In genomic region chr4:155058325-155058724, GRCm38 (mm10) we compare ENCODE assay signal across 27 mouse cellular contexts. TPM values are rescaled to one million over a fixed set of nuclear protein-coding genes. Genes with fewer than 3 reads are reported as not detected.
DNase-seq lines count a peak whose midpoint lies in the region; ATAC-seq and TF ChIP-seq lines count a peak whose summit lies in the region.
"Had no signal": no experiment of that assay in that cellular context is flagged by ENCODE, and none has a peak within 500 bp of the region (broad histone marks: within the 10 kb centered on the region; RNA-seq: fewer than 3 reads in every experiment).

No protein-coding gene starts in this region.

- WGBS in forebrain, embryonic 10.5 days, result 38% methylated on average over 10 of the region's 10 CpGs
- WGBS in forebrain, postnatal 0 days, result 44% methylated on average over 10 of the region's 10 CpGs
- WGBS in lung, postnatal 0 days, result 33% methylated on average over 10 of the region's 10 CpGs
- WGBS in embryonic facial prominence, embryonic 15.5 days, result 23% methylated on average over 10 of the region's 10 CpGs
- WGBS in stomach, postnatal 0 days, result 28% methylated on average over 10 of the region's 10 CpGs

- no peak for TF ChIP-seq EP300 in lung, postnatal 0 days (IDR thresholded peaks at IDR 0.05)
- no peak for TF ChIP-seq EP300 in stomach, postnatal 0 days (optimal IDR thresholded peaks at IDR 0.05)

- no peaks in the 10 kb centered on the region for H3K36me3 ChIP-seq in forebrain, embryonic 10.5 days (replicated peaks)
- H3K36me3 ChIP-seq in forebrain, postnatal 0 days (ENCODE audit: insufficient read depth), result no peaks in the 10 kb centered on the region
- H3K36me3 ChIP-seq in lung, postnatal 0 days (ENCODE audit: insufficient read depth, low read length), result no peaks in the 10 kb centered on the region
- no peaks in the 10 kb centered on the region for H3K36me3 ChIP-seq in embryonic facial prominence, embryonic 15.5 days
- H3K36me3 ChIP-seq in stomach, postnatal 0 days (ENCODE audit: control insufficient read depth, insufficient read depth, low read length), result no peaks in the 10 kb centered on the region
- H3K36me3 ChIP-seq: forebrain, embryonic 12.5 days; heart, embryonic 15.5 days; kidney, embryonic 15.5 days had no signal

- no peak for ATAC-seq in forebrain, postnatal 0 days
- ATAC-seq in lung, postnatal 0 days, result peak; percentile 29; the same call in 1 of the 2 replicates
- no peak for ATAC-seq in embryonic facial prominence, embryonic 15.5 days (ENCODE audit: insufficient number of reproducible peaks, low FRiP score, low TSS enrichment, low read depth)
- peak; percentile 39; the same call in 1 of the 2 replicates for ATAC-seq in stomach, postnatal 0 days (ENCODE audit: low FRiP score, low TSS enrichment)
- ATAC-seq: hindbrain, embryonic 16.5 days; midbrain, embryonic 16.5 days had no signal

- H3K9ac ChIP-seq in forebrain, postnatal 0 days, result no peak overlapping the region
- no peak overlapping the region for H3K9ac ChIP-seq in lung, postnatal 0 days (replicated peaks; ENCODE audit: low read depth)
- no peak overlapping the region for H3K9ac ChIP-seq in embryonic facial prominence, embryonic 15.5 days
- no peak overlapping the region for H3K9ac ChIP-seq in stomach, postnatal 0 days (ENCODE audit: low read length)
- H3K9ac ChIP-seq: forebrain, embryonic 12.5 days; heart, embryonic 15.5 days; kidney, embryonic 15.5 days had no signal

- H3K4me3 ChIP-seq in forebrain, embryonic 10.5 days, result no peak overlapping the region
- no peak overlapping the region for H3K4me3 ChIP-seq in forebrain, postnatal 0 days (ENCODE audit: low read depth, low read length)
- H3K4me3 ChIP-seq in lung, postnatal 0 days (ENCODE audit: low read depth, low read length), result no peak overlapping the region
- no peak overlapping the region for H3K4me3 ChIP-seq in embryonic facial prominence, embryonic 15.5 days (replicated peaks)
- no peak overlapping the region for H3K4me3 ChIP-seq in stomach, postnatal 0 days (ENCODE audit: low read depth, low read length)
- H3K4me3 ChIP-seq: forebrain, embryonic 12.5 days; heart, adult 2 months; heart, embryonic 15.5 days; kidney, embryonic 15.5 days; myocyte had no signal

- H3K27me3 ChIP-seq in forebrain, embryonic 10.5 days (ENCODE audit: poor library complexity, severe bottlenecking), result peaks cover 26% of the 10 kb centered on the region; the same call in 1 of the 2 replicates
- H3K27me3 ChIP-seq in forebrain, postnatal 0 days (ENCODE audit: insufficient read depth, low read length), result no peaks in the 10 kb centered on the region
- no peaks in the 10 kb centered on the region for H3K27me3 ChIP-seq in lung, postnatal 0 days (replicated peaks; ENCODE audit: insufficient read depth, low read length)
- no peaks in the 10 kb centered on the region for H3K27me3 ChIP-seq in embryonic facial prominence, embryonic 15.5 days
- no peaks in the 10 kb centered on the region for H3K27me3 ChIP-seq in stomach, postnatal 0 days (ENCODE audit: control insufficient read depth, insufficient read depth, low read length)
- H3K27me3 ChIP-seq: kidney, embryonic 15.5 days had no signal

- TF ChIP-seq CTCF in forebrain, postnatal 0 days (IDR thresholded peaks at IDR 0.05; ENCODE audit: low read depth), result no peak
- no peak for TF ChIP-seq CTCF in lung, postnatal 0 days (IDR thresholded peaks at IDR 0.05)
- TF ChIP-seq CTCF in stomach, postnatal 0 days (IDR thresholded peaks at IDR 0.05; ENCODE audit: low read depth), result no peak

- H3K4me1 ChIP-seq in forebrain, embryonic 10.5 days, result peaks cover 52% of the 10 kb centered on the region
- no peaks in the 10 kb centered on the region for H3K4me1 ChIP-seq in forebrain, postnatal 0 days (ENCODE audit: insufficient read depth)
- no peaks in the 10 kb centered on the region; the same call in 1 of the 2 replicates for H3K4me1 ChIP-seq in lung, postnatal 0 days (ENCODE audit: insufficient read depth, low read depth, low read length)
- H3K4me1 ChIP-seq in embryonic facial prominence, embryonic 15.5 days, result peaks cover 43% of the 10 kb centered on the region
- no peaks in the 10 kb centered on the region; the same call in 1 of the 2 replicates for H3K4me1 ChIP-seq in stomach, postnatal 0 days (replicated peaks; ENCODE audit: control insufficient read depth, insufficient read depth)
- H3K4me1 ChIP-seq: heart, embryonic 15.5 days had no signal

- H3K4me2 ChIP-seq in forebrain, postnatal 0 days (ENCODE audit: low read depth), result no peak overlapping the region
- H3K4me2 ChIP-seq in lung, postnatal 0 days (replicated peaks; ENCODE audit: low read depth, low read length), result no peak overlapping the region
- no peak overlapping the region for H3K4me2 ChIP-seq in embryonic facial prominence, embryonic 15.5 days (replicated peaks)
- H3K4me2 ChIP-seq in stomach, postnatal 0 days (replicated peaks; ENCODE audit: low read depth), result 0 out of 2 replicates have a peak overlapping the region, but pooled peaks have one; percentile 20
- H3K4me2 ChIP-seq: forebrain, embryonic 12.5 days; heart, embryonic 15.5 days; kidney, embryonic 15.5 days had no signal

- no peaks in the 10 kb centered on the region for H3K9me3 ChIP-seq in forebrain, embryonic 10.5 days
- H3K9me3 ChIP-seq in forebrain, postnatal 0 days (ENCODE audit: low read length), result no peaks in the 10 kb centered on the region
- no peaks in the 10 kb centered on the region for H3K9me3 ChIP-seq in lung, postnatal 0 days (ENCODE audit: low read length)
- no peaks in the 10 kb centered on the region for H3K9me3 ChIP-seq in embryonic facial prominence, embryonic 15.5 days (replicated peaks)
- H3K9me3 ChIP-seq in stomach, postnatal 0 days (ENCODE audit: control insufficient read depth, low read length), result no peaks in the 10 kb centered on the region
- H3K9me3 ChIP-seq: forebrain, embryonic 12.5 days; heart, embryonic 15.5 days; kidney, embryonic 15.5 days had no signal

- peak overlapping the region; percentile 48; the same call in 1 of the 2 replicates for H3K27ac ChIP-seq in forebrain, embryonic 10.5 days
- no peak overlapping the region for H3K27ac ChIP-seq in forebrain, postnatal 0 days (ENCODE audit: low read depth, low read length)
- no peak overlapping the region for H3K27ac ChIP-seq in lung, postnatal 0 days (ENCODE audit: low read length)
- H3K27ac ChIP-seq in embryonic facial prominence, embryonic 15.5 days (replicated peaks), result peak overlapping the region; percentile 74; the same call in 1 of the 2 replicates
- peak overlapping the region; percentile 71 for H3K27ac ChIP-seq in stomach, postnatal 0 days (replicated peaks)
- H3K27ac ChIP-seq: forebrain, embryonic 12.5 days; heart, adult 2 months; heart, embryonic 15.5 days; kidney, embryonic 15.5 days had no signal

- no peak for DNase-seq in forebrain, embryonic 10.5 days (ENCODE audit: extremely low spot score, low spot score)
- DNase-seq in forebrain, postnatal 0 days, result no peak
- no peak for DNase-seq in lung, postnatal 0 days (ENCODE audit: low spot score)
- no peak for DNase-seq in lung, postnatal 4 days
- DNase-seq in stomach, postnatal 0 days (ENCODE audit: low spot score), result peak; percentile 41
- DNase-seq in kidney, postnatal 10 days, result no peak
- no peak for DNase-seq in thymus, postnatal 0 days (ENCODE audit: low spot score)
- DNase-seq: adrenal gland, postnatal 25 days; cerebellum, adult 8-10 months; cerebellum, postnatal 36 days; embryo, embryonic 11 days; gastrocnemius, postnatal 36 days; heart, adult 2 months; heart, postnatal 36 days; kidney, adult 11 months; layer of hippocampus, adult 9-11 months; left cerebral cortex, postnatal 4 days; right cerebral cortex, postnatal 4 days; thymus, postnatal 36 days had no signal

RNA-seq across cellular contexts. Expression of gene Plch2, which starts 1.7 kb away (rescaled TPM):
- polyA plus RNA-seq in forebrain, embryonic 10.5 days (2016; fragmentation: Nextera tagmentation; extraction: Ambion mirVana), result 0.43 and 0.64 TPM in 2 replicates
- total RNA-seq in forebrain, postnatal 0 days (2014; rRNA removed), result 32.1 and 42.1 TPM in 2 replicates
- 11.7 and 17.4 TPM in 2 replicates for polyA plus RNA-seq in forebrain, postnatal 0 days (2015; fragmentation: Nextera tagmentation; extraction: Ambion mirVana)
- polyA plus RNA-seq in lung, postnatal 0 days (2015; fragmentation: Nextera tagmentation; extraction: Ambion mirVana), result 4.6 and 5.5 TPM in 2 replicates
- polyA plus RNA-seq in embryonic facial prominence, embryonic 15.5 days (2015; fragmentation: Nextera tagmentation; extraction: Ambion mirVana), result 22.4 and 24.4 TPM in 2 replicates
- 15.4 and 18.3 TPM in 2 replicates for polyA plus RNA-seq in stomach, postnatal 0 days (2015; fragmentation: Nextera tagmentation; extraction: Ambion mirVana)
- polyA plus RNA-seq in thymus, postnatal 0 days (2015; fragmentation: Nextera tagmentation; extraction: Ambion mirVana), result 0.67 and 0.74 TPM in 2 replicates
- total RNA-seq: heart, adult 2 months; heart, postnatal 36 days; liver, adult 2 months had no signal

RNA-seq across cellular contexts. Expression of gene Pex10, which starts 8.5 kb away (rescaled TPM):
- polyA plus RNA-seq in forebrain, embryonic 10.5 days (2016; fragmentation: Nextera tagmentation; extraction: Ambion mirVana), result 22.2 TPM in 2 replicates
- total RNA-seq in forebrain, postnatal 0 days (2014; rRNA removed), result 16.9 and 18.5 TPM in 2 replicates
- polyA plus RNA-seq in forebrain, postnatal 0 days (2015; fragmentation: Nextera tagmentation; extraction: Ambion mirVana), result 14.0 and 14.1 TPM in 2 replicates
- 17.5 and 19.4 TPM in 2 replicates for polyA plus RNA-seq in lung, postnatal 0 days (2015; fragmentation: Nextera tagmentation; extraction: Ambion mirVana)
- polyA plus RNA-seq in embryonic facial prominence, embryonic 15.5 days (2015; fragmentation: Nextera tagmentation; extraction: Ambion mirVana), result 21.6 and 22.1 TPM in 2 replicates
- polyA plus RNA-seq in stomach, postnatal 0 days (2015; fragmentation: Nextera tagmentation; extraction: Ambion mirVana), result 10.3 and 10.5 TPM in 2 replicates
- polyA plus RNA-seq in thymus, postnatal 0 days (2015; fragmentation: Nextera tagmentation; extraction: Ambion mirVana), result 15.9 and 16.3 TPM in 2 replicates

RNA-seq across cellular contexts. Expression of gene Rer1, which starts 27.9 kb away (rescaled TPM):
- 133 and 137 TPM in 2 replicates for polyA plus RNA-seq in forebrain, embryonic 10.5 days (2016; fragmentation: Nextera tagmentation; extraction: Ambion mirVana)
- 92.4 and 116 TPM in 2 replicates for total RNA-seq in forebrain, postnatal 0 days (2014; rRNA removed)
- 136 and 140 TPM in 2 replicates for polyA plus RNA-seq in forebrain, postnatal 0 days (2015; fragmentation: Nextera tagmentation; extraction: Ambion mirVana)
- polyA plus RNA-seq in lung, postnatal 0 days (2015; fragmentation: Nextera tagmentation; extraction: Ambion mirVana), result 156 and 157 TPM in 2 replicates
- polyA plus RNA-seq in embryonic facial prominence, embryonic 15.5 days (2015; fragmentation: Nextera tagmentation; extraction: Ambion mirVana), result 157 and 164 TPM in 2 replicates
- polyA plus RNA-seq in stomach, postnatal 0 days (2015; fragmentation: Nextera tagmentation; extraction: Ambion mirVana), result 182 and 185 TPM in 2 replicates
- 184 and 189 TPM in 2 replicates for polyA plus RNA-seq in thymus, postnatal 0 days (2015; fragmentation: Nextera tagmentation; extraction: Ambion mirVana)

RNA-seq across cellular contexts. Expression of gene Morn1, which starts 28.1 kb away (rescaled TPM):
- polyA plus RNA-seq in forebrain, embryonic 10.5 days (2016; fragmentation: Nextera tagmentation; extraction: Ambion mirVana), result 4.5 and 6.8 TPM in 2 replicates
- total RNA-seq in forebrain, postnatal 0 days (2014; rRNA removed), result 6.0 and 7.4 TPM in 2 replicates
- polyA plus RNA-seq in forebrain, postnatal 0 days (2015; fragmentation: Nextera tagmentation; extraction: Ambion mirVana), result 8.2 and 9.7 TPM in 2 replicates
- polyA plus RNA-seq in lung, postnatal 0 days (2015; fragmentation: Nextera tagmentation; extraction: Ambion mirVana), result 6.2 and 9.4 TPM in 2 replicates
- 7.7 and 8.7 TPM in 2 replicates for polyA plus RNA-seq in embryonic facial prominence, embryonic 15.5 days (2015; fragmentation: Nextera tagmentation; extraction: Ambion mirVana)
- polyA plus RNA-seq in stomach, postnatal 0 days (2015; fragmentation: Nextera tagmentation; extraction: Ambion mirVana), result 3.2 and 3.6 TPM in 2 replicates
- polyA plus RNA-seq in thymus, postnatal 0 days (2015; fragmentation: Nextera tagmentation; extraction: Ambion mirVana), result 2.7 and 2.9 TPM in 2 replicates

Comparison
In these comparisons a context has a peak if more than half of its experiments do, and no peak if none do; other contexts are left out.
1. H3K27ac ChIP-seq: peak in forebrain, embryonic 10.5 days (single experiment), embryonic facial prominence, embryonic 15.5 days (single experiment) and stomach, postnatal 0 days (single experiment); none in forebrain, postnatal 0 days (single experiment) and lung, postnatal 0 days (single experiment).
2. ATAC-seq: peak in lung, postnatal 0 days (single experiment) and stomach, postnatal 0 days (single experiment); none in forebrain, postnatal 0 days (single experiment) and embryonic facial prominence, embryonic 15.5 days (single experiment).